Mouse (Mus musculus) cerebellum, postnatal 36 days (tissue): ENCODE measurements around the gene Crispld2.
A peak's percentile ranks its signal among the peaks of the same experiment; 100 is the strongest.

Source experiments
- DNase-seq, 2 experiments: peaks; one replicate each; pipeline ENCODE4 v3.0.0; 2021 to 2022; ENCODE audit warnings: mixed read lengths in 2 of 2

Gene Crispld2

DNA sequence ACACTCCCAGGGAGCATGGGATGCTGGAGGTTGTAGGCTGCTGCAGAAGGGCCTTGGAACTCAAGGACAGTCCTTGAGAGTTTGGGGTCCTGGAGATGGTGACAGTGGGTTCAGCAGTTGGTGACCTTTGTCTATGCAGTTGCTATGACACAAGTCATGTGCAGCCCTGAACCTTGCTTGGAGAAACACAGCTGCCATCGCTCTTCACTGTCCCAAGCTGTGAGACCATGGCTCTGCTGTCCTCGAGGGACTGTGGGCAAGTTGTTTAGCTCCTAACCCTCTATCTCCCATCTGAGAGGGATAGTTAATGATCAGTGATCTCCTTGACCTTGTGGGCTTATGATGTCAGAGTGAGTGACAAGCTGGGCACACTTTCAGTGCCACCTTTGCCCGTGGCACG is 44.3 kb downstream of the Crispld2 start:
- no peak for DNase-seq

DNA sequence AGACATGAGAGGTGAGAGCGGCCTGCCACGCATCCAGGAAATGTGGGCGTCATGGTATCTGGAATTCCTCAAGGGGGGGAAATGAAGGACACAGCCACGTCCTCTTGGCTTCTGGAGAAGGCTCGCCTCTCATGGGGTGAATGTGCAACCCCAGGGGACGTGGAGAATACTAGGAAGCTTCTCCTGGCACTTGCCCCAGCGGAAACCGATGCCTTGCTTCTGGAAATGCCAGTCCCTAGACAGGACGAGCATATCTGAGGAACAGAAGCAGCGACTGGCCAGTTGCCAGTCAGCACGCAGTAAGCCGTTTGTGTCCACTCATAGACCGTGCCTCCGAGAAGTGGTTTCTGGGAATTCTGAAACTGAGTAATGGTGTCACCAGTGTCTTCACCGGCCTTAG is 45.0 kb downstream of the Crispld2 start:
- no peak for DNase-seq

DNA sequence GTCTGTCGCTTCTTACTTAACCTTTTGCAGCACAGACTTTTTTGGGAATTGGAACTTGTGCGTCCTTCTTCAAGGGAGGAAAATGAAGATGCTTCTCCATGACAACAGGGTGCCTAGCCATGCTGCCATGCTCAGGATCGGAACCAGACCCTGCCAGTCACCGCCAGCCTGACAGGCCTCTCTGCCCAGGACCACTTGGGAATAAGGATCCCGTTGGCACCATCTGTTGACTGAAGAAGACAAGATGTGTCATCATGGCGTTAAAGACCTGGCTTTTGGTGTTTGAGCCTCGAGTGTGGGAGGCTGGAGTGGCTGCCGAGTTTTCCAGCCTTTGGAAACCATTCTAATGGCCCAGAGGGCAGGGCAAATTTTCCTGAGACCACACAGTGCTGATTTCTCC is 45.4 kb downstream of the Crispld2 start:
- no peak for DNase-seq

DNA sequence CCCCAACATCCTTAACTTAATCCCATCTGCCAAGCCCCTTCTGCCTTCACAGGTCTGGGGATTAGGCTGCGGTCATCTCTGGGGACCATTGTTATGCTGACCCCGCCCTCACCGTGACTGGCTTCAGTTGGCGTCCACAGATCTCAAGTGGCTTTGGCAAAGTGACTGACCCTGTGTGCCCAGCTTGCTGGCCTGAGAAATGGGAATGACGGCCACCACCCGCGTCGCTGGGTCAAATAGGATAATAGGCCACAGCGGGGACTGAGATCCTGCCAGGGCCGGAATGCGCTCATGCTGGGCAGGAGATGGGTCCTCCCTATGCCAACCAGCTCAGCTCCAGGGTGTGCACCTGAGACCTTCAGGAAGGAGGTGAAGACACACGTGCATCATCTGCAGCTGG is 46.5 kb downstream of the Crispld2 start:
- no peak for DNase-seq

DNA sequence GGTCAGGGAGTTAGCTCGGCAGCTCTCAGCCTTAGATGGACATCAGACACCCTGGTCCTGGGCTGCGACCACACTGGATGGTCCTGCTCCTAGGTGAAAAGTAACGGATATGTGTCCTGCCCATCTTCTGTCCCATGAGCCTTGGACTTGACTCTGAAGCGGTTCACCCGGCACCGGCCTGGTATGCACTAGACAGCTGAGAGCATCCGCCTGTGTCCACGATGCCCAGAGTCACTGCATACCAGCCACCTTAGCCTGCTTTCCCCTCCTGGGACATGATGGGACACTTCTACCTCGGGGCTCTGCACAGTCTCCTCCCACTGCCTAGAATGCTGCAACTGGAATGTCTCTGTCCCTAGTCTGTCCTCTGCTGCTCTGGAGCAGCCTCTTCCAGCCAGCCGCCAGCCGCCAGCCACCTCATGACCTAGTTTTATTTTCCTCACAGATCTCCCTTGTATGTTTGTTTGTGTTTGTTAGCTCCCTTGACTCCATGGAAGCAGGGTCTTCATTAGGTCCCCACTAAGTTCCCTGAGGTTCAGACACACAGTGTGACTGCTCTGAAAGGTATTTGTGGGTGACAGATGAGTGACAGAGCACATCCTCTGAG is 47.2 kb downstream of the Crispld2 start:
- DNase-seq: no peak

DNA sequence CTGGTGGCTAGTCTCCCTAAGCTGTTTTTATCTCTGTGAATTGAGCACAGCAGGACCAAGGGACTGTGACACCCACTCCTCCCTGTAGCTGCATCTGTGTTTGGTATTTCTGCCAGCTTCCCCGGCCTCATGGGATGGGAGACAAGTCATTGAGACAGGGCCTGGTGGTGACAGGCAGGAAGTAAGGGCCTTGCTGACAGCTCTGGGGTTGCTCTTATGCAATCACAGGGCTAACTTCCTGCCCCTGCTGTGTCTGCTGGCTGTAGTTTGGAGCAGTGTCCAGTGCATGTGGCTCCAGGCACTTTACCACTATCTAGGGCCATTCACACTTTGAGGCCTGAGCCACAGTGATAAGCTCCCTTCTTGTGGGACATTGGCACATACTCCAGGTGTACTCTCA is 48.6 kb downstream of the Crispld2 start:
- DNase-seq: no peak

DNA sequence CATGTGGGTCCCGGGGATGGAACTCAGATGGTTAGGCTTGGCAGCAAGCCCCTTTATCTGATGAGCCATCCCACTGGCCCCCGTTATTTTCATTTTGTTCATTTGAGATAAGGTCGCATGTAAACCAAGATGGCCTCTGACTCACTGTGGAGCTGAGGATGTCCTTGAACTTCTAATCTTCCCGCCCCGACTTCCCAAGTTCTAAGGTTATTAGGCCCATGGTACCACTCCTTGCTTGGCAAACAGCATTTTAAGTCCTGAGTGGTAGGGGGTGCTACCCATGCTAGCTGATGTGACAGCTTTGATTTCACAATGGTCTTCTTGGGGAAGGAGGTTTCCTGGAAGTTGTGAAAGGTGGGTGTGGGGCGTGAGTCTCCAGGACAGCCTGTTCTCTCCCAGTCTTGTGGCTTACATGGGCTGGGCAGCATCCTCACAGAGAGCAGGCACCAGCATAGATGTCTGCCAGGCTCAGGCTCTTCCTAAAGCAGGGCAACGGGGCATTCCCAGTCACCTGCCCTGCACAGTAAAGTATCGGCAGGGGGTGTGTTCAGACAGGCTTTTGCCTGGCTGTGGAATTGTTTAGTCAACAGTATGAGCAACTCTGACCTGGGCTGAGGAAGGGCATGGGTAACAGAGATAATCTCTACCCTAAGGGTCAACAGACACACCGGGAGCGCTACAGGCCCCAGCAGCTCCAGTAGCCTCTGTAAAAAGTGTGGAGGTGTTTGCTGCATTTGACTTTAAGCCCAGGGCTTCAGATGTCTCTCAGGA is 50.5 kb downstream of the Crispld2 start:
- no peak for DNase-seq

DNA sequence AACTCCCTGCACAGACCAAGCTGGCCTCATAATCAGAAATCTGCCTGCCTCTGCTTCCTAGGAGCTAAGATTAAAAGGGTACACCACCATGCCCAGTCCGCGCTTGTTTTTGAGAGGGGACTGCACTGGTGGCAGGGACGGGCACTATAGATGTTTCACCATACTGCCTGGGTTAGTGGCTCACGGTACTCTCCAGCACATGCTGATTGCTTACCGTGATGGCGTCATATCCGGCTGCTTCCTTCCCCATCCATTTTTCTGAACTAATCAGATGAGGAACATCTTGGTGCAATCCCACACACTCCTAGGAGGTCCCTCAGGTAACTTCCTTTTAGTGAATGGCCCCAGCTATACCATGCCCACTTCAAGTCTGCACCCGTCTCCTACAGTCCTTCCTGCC is 52.7 kb downstream of the Crispld2 start:
- DNase-seq: no peak

DNA sequence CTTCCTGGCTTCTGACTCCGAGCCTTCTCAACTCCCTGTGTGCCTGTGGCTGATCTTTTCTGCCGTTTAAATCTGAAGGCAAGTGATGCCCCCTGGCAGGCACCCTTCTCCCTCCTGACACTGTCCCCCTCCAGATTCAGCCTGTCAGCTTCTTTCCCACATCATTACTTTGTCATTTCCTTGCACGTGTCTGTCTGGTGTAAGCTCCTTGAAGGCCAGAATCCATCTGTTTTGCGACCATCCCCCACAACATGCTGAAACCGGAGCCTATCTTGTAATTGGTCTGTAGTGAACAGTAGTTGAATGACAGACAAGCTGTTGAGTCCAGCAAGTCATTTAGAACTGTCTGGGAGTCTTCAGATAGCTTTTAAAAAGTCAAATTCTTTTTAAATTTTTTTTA is 53.2 kb downstream of the Crispld2 start:
- DNase-seq: no peak

DNA sequence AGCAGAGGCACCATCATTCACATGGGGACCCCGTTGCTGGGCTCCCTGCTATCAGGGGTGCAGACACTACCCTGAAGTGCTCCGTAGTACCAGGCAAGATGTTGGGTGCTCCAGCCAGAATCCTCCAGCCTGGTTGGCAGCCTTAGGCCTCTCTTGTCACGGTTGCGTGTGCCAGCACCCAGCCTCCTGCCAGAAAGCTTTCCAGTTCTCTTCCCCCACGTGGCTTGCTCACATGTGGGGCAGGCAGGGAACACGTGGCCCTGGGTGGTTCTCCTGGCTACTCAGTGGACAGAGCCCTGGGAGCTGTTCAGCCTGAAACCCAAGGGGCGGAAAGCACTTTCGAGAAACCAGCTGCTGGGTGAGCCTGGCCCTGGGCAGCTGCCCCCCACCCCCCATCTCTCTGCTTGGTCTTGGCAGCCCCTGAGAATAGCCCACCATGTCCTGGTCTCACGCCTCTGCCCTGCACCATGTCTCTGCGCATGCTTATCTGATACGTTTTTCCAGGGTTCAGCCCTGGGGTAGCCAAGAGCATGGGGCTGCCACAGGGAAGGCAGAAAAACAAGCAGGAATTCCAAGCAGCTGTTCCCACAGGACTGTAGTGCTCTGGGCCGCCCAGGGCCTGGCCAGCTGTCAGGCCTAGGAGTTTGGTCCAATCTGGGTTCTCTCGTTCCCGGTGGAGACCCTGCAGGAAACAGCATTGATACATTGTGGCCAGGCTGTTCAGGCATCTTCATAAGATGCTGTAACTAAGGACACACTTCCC is 54.2 kb downstream of the Crispld2 start:
- peak; percentile 85 to 88 for DNase-seq

DNA sequence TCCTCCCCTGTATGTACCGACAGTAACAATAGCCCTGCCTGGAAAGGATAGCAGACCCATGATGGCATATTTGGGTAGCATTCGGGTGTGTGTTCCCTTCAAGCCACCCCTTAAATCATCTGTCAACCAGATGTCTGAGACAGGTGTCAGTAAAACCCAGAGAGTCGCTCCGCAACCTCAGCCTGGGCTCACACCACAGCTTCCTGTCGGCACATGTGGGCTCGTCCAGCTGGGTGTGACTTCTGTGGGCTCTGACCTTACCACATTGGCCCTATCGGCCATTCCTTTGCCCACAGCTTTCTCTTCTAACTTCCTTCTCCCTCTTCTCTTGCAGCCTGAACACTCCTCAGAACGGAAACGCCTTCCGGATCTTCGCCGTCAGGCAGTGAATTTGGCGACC is 57.7 kb downstream of the Crispld2 start:
- no peak for DNase-seq

DNA sequence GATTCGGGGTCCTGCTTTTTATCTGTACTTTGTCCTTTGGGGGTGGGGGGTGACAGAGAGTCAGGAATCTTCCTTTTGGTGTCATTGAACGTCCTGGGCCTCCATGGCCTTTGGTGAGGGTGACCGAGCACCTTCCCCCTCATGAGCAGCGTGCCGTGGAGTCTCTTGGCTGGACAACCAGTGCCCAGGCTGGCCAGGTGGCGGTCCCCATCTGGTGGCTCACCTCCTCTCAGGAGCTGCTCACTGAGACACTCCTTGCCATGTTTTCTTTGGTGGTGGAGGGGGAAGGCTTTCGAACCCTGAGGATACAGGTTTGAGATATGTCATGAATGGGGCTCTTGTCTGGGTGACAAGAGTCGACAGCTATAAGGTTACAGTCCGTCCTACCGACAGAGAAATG is 58.1 kb downstream of the Crispld2 start:
- DNase-seq: peak in 1 of 2 experiments; percentile 47

DNA sequence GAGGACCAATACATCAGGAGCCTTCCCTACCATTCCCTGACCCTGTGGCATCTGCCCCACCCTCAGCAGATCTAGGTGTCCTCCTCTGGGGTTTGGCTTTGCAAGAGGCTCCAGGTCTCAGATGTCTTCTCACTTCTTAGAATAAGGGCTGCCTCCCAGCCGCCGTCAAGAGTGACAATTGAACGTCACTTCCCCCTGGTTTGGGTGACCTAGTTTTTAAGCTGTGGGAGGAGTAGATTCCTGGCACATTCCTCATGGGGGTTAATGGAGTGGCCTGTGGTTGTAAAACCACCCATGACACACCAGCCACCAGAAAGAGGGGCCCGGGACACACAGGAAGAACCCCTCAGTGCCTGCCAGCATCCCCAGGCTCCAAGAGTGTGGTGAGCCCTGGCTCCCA is 58.8 kb downstream of the Crispld2 start:
- no peak for DNase-seq

DNA sequence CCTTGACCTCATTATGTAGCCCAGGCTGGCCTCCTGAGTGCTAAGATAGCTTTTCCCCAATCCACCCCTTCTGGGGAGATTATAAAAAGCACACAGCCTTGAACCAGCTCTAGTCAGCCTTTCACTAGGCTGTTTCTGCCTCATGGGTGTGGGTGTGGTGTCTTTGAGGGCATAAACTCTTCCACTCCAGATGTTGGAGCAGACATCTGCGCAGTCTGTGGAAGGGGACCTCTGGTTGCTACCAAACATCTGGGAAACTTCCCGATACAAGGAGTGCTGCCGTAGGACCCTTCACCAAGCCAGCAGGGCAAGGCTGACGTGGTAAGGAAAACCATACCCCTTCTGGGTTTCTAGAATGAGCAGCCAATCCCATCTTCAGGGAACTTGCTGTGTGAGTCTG is 59.7 kb downstream of the Crispld2 start:
- no peak for DNase-seq

DNA sequence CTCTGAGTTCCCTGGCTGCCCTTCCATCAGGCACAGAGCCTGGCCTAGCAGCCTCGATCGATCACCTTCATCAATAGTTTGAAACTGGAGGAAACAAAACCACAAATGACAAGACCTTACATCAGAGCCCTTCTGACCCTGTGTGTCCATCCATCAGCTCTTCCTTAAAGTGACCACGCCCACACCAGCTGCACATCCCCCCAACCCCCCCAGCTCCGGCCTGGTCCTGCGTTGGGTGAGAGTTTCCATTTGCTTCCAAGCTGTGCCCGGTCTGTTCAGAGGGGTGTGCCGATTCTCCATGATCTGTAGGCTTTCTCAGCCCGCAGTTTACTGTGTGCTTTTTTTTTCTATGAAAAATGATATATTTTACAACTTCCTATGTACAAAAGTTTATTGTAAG is 60.1 kb downstream of the Crispld2 start:
- DNase-seq: no peak

DNA sequence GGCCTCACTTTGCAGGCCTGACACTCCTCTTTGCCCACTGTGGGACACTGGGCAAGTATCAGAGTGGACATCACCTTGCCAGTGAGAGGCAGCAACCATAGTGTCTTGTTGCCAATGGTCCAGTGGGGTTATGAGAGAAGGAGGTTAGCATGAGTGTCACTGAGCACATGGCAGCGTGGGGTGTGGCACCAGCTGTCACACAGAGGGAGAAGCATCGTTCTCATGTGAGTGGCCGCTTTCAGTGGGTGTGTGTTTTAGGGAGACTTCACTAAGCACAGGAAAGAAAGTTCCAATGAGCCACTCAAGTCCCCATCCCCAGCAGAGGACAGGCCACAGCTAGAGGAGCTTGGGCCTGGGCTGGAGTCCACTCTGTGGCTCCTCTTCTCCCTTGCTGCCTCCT is 62.6 kb downstream of the Crispld2 start:
- no peak for DNase-seq

DNA sequence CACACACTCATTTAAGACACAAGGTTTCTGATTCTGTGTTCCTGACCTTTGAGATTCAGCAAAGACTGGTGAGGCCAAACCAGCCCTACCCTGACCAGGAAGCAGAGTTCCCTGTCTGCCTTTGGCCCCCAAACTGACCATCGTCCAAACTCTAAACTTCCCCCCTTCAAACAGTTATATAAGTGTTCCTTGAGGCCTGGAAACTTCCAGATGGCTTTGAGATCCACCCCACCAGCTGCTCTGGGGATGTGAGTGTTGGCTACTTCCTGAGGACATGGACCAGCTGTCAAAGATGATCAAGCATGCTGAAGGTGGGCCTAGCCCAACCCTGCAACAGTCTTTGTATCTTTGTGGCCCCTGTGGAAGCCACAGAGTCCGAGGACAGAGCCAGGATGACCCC is 64.8 kb downstream of the Crispld2 start:
- DNase-seq: no peak

DNA sequence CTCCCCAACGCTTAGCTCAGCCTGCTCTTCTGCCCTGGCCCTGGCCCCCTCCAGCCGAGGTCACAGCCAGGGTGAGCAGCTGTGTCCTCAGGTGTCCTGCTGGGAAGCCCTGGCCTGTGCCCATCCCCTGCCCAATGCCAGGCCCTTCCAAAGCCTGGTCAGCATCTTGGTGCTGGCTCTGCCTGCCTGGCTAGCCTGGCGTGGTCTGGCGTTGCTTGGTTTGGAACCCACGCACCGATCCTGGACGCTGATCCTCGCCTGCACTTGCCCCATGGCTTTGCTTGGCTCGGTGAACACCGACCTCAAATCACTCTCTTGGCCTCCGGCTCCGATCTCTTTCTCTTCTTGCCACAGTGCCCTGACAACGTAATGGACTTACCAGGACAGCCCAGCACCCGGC is 70.5 kb downstream of the Crispld2 start:
- no peak for DNase-seq

DNA sequence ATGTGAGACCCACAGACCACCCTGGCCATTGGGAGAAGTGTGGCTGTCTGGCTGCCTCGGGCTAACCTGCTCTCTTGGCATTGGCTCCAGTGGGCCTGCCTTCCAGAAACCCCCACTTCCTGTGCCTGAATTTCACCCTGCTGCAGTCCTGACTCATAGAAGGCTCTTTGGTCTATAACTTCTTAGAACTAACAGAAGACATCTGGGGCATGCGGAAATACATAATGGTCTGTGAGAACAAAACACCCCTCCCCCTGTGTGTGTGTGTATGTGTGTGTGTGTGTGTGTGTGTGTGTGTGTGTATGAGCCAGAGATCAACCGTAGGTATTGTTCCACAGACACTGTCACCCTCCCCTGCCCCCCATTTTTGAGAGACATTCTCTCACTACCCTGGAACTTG is 71.1 kb downstream of the Crispld2 start:
- DNase-seq: no peak

DNA sequence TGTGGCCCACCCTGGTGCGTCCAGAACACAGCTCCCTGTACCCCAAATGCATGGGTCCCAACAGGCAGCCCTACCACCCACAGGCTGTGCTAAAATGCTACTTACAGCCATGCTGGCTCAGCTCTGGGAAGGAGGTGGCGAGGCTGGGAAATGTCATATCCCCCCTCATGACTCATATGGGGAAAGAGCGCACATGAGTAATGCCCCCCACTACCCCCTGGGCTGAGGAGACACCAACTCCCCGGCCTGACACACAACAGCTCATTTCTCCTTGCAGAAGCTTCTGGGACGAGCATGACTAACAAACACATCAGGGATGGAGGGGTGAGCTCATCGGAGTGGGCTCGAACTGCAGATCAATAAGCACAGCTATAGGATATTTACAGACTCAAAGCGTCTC is 73.4 kb downstream of the Crispld2 start:
- no peak for DNase-seq

DNA sequence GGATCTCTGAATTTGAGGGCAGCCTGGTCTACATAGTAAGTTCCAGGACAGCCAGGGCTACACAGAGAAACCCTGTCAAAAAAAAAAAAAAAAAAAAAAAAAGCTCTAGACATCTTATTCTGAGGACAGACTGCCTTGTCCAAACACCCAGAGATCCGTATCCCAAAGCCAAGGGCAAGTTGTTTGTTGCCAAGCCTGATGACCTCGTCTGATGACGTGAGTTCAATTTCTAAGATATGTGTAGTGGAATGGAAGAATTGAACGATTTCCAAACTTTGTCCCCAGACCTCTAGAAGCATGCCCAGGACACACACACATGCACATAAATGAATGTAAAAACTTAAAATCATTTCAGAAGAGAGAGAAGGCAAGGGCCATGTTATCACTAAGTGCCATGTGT is 74.0 kb downstream of the Crispld2 start:
- no peak for DNase-seq

DNA sequence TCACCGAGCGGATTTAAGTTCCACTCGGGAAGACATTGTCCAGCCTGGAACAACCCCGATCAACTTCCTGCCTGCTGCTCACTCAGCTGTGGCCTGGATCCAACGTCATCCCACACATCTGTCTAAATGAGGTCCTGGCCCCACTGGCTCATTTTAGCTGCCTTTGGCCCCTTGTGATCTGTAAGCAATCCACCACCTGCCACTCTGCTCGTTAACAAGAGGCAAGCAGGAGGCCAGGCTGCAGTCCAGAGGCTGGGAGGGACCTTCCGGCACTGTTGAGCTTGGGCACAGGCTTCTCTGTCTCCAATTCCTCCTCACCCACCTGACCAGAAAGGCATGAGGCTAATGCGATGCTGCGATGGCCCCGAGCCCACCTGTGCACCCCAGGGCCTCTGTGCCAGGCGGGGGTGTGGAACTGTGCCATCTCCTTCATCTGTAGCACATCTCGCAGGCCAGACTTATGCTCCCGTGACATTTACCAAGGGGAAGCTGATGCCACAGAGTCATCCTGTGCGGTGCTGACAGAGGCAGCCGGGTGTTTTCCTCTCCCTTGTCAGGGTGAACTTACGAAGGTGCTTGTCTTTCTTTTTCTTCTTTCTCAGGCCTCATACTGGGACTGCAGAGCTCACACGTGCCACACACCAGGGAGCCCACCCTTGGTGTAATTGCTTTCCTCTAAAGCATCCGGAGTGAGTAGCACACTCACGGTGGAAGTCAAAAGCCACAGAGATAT is 75.9 kb downstream of the Crispld2 start:
- peak; percentile 57 to 61 for DNase-seq

DNA sequence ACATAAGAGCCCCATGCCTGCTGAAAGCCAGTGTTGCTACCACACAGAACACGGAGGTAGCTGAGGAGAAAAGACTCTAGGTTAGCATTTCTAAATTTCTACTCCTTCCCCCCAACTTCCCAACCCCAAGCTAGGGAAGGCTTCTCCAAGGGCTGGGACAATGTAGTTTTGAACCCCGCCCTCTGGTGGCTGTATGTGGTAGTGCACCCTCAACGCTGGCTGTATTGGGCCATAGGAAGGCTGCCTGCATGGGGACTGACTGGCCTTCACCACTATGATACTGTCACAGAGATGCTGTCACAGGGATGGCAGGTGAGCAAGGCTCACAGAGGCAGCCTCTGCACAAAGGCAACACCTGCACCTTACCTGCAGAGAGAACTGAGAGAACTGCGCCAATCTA is 79.4 kb downstream of the Crispld2 start:
- DNase-seq: peak; percentile 88 to 94
